Mouse (Mus musculus) heart, postnatal 14 days (tissue): ENCODE measurements around the gene Ebf3. TPM values are rescaled to one million over a fixed set of nuclear protein-coding genes. Genes with fewer than 3 reads are reported as not detected.

Source experiments
- total RNA-seq, 2 experiments: library from RNA; stranded (reverse); gene quantifications; 2 replicates each; pipeline ENCODE4 v1.2.3; 2021

Gene Ebf3
- total RNA-seq, 2 experiments from 2014 or later: 13.2 to 15.2 TPM

Other genes starting within 250 kb of the Ebf3 start
- gene 9430038I01Rik, start 96.3 kb upstream of the Ebf3 start, total RNA-seq: 1 to 10 TPM; 7.7 to 8.0 TPM
- gene Glrx3, start 123.2 kb upstream of the Ebf3 start, total RNA-seq: 100 to 1,000 TPM; 115 to 129 TPM